Mouse (Mus musculus): ENCODE data around the gene Slc44a1.

Gene Slc44a1

DNA sequence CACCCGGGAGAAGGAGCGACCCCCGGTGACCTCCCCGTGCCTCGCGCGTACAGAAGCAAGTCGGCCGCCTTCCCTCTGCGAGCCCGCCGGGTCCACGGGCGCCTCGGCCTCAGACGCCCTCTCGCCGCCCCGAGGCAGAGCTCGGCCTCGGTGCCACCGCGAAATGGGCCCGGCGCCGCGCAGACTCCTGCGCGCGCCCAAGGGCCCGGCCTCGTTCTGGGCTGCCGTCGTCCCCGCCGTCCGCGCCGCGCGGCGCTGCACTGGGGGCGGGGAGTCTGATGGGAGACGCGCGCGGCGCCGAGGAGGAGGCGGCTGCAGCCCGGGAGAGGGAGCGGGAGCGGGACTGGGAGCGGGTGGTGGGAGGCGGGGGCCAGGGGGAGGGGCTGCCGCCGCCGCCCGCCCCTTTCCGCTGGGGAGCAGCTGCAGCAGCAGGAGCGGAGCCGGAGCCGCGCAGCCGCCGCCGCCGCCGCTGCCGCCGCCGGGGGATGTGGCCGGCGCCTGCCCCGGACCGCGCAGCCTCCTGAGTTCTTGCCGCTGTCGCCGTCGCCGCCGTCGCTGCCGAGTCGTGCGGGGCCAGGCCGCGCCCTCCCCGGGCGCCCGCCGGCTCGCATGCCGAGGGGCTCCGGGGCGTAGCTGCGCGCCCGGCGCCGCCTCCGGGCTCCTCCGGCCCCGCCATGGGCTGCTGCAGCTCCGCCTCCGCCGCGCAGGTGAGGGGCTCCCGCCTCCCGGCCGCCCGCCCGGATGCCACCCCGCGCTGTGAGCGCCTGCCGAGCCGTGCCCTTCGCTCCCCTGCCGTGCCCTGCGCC is at the start of gene Slc44a1:
Gene Slc44a1, plus strand, starts transcription at position 404 of the 806 bp plus-strand sequence.
- DNase-seq: peak; percentile 89

DNA sequence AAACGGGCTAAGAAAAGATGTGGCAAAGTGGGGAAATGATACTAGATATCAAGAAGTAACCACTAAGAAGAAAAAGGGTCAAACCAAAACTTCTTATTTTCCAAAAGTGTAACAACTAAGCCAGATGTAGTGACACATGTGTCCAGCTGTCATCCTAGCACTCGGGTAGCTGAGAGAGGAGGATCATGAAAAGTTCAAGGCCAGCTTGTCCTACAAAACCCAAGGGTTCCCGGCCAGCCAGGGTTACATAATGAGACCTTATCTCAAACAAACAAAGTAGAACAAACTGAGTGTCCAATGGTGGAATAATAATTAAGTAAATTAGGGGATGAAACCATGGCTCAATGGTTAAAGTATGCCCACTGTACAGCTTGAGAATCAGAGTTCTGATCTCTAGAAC is 45.2 kb upstream of the Slc44a1 start:
- no peak for DNase-seq

DNA sequence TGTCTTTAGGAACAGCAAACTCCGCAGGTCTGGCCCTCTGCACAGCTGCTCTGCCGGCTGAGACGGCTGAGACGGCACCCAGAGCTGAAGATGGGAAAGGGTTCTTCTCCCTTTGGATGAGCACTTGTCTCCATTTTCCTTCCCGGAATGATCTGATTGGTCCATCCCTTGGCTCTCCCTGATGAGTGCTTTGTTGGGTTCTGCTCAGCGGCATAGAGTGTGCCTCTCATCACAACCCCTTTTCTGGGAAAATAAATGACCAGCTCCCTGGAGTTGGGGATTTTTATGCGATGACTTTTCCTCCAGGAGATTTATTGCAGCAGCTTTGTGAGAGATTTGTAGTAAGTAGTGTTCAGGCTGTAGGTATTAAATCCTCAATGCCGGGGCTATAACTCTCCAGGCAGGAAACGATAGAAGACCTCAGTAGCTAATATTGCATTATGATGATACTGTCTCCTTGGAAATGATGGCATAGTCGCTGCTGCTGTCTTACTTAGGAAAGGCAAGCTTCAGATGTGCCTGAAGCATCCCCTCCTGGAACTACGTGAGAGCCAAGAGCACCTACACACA is 43.5 kb upstream of the Slc44a1 start:
- DNase-seq: no peak

DNA sequence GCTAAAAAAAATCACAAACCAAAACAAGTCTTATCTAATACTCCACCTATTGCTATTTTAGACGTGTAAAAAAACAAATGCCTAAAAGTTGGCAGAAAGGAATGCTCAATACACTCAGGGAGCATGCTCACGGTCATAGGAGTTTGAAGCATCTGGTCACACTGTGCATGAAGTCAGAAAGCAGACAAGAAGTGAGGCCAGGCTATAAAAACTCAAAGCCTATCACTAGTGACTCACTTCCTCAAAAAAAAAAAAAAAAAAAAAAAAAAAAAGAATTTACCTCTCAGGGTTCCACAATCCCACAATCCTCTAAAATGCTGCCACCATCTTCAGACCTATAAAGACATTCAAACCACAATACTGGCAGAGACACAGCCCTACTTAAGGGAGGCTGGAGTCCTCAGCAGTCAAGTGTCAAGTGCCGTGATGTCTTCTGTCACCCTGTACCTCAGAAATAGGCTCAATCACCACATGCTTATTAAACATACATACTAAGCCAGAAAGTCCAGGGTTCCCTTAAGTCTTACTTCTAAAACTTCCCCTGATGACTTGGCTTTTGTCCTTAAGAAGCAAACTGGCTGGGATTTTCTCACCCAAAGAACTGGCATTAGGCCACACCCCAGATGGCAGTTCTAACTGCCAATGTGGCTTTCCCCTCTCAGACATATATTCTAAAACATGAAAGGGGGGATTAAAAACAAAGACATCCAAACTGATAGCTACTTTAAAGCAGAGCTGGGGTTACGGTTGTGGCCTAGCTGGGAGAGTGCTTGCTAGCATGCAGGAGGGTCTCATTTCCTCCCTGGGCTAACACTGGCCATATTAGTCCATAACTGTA is 42.7 kb upstream of the Slc44a1 start:
- DNase-seq: no peak

DNA sequence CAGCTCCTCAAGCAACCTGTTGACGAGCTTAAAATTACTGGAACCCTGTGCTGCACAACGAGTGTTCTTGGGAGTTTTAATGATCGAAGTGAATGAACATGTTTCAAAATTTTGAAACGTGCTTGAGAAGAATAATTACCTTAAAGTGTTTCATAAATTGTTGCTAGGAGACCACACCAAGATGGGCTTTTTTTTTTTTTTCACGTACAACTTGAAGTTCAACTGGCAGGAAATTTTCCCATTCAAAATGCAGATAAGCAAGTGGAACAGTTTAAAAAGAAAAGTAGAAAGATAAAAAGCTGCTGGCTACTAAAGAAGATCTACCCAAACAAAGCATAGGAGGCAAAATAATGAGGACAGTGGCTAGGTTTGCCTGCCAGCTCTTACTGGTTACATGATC is 41.7 kb upstream of the Slc44a1 start:
- no peak for DNase-seq

DNA sequence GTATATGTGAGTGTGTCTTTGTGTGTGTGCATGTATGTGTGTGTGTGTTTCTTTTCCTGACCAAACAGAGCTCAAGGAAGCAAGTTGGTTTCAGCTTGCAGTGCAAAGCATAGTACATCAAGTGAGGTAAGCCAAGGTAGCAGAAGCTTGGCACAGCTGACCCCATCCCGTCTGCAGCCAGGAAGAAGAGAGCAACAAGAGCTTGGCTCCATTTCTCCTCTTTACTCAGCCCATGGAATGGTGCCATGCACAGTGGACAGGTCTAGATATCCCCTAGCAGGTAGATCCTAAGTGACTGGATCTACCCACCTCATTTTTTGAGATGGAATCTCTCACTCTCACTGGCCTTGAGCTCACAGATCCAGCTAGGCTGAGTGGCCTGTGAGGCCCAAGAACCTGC is 40.8 kb upstream of the Slc44a1 start:
- DNase-seq: no peak

DNA sequence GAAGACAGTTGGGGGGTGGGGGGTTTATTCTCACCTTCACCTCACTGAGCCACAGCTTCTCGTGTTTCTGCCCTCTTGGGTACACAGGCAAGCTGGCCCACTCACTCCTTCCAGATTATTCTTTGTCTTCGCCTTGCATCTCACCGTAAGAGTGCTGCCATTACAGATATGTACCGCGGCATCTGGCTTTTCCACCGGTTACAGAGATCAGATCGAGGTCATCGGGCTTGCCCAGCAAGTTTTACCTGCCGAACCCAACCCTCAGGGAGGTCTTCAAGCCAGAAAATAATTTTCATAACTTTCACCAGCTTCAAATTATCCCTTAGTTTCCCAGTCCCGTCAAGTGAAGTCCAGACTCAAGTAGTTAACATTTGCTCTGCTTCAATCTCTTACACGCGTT is 36.8 kb upstream of the Slc44a1 start:
- DNase-seq: no peak

DNA sequence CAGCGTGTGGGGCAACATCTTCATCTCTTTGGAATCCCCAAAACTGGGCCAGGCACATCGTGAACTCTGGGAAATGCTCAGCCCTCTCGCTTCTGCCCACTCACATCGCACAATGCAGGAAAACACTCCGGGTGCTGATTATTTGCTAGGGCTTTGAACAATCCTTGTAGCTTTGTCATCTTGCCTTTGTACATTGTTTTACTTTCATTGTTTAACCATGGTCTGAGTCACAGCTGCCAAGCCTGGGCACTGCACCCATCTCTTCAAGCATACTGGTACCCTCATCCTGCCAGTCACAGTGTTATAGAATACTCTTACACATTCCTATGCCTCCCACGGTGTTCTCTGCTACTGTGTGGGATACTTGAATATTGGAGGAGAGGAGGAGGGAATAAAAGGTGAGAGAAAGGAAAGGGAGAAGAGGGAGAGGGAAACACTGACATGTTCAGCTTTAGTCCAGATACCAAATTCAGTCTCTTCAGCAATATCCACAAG is 35.7 kb upstream of the Slc44a1 start:
- DNase-seq: peak; percentile 49

DNA sequence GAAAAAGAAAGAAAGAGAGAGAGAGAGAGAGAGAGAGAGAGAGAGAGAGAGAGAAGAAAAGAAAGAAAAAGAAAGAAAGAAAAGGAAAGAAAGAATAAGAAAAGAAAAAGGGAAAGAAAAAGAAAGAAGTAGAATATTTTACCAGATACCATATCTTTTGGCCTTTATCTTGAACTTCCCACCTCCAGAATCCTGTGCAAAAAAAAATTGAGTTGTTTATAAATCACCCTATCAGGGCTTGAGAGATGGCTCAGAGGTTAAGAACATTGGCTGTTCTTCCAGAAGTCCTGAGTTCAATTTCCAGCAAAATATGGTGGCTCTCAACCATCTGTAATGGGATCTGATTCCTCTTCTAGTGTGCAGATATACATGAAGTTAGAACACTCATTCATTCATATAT is 33.3 kb upstream of the Slc44a1 start:
- DNase-seq: no peak

DNA sequence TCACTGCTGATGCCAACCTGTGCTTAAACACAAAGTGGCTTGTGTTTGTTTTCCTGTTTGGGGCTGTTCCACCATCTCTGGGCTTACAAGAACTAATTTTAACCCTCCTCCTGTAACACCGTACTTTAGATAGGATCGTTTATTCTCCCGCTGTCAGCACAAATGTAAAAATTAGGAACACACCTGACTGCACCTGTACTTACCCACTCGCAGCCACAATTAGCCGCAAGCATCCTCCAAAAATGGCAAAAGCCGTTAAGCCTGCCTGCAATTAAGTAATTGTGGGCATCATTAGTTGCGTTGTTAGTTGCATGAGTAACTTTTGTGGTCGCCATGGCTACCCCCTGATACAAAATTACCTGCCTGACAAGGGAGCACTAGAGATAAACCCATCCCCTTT is 31.4 kb upstream of the Slc44a1 start:
- no peak for DNase-seq

DNA sequence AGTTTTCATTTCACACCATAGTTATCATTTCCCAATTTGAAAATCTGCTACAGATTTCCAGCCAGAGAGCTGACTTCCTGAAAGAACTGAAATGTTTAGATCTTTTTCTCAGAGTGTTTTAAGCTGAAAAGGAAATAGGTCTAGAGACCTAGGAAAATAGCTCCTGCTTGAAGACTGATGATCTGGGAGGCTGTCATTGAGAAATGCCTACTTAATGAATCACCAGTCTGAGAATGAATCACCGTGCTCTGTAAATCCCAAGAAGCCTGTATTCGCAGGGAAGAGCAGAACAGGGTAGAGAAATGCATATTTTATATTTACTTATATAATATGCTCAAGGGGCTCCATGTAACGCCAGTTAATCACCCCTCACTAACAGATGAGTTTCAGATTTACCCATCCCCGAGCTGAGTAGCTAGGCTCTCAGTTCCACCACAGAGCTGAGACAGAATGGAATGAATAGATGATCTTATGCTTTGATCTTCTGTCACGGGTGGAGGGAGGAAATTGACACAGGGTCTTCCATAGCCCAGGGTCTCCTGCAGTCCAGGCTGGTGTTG is 30.6 kb upstream of the Slc44a1 start:
- no peak for DNase-seq

DNA sequence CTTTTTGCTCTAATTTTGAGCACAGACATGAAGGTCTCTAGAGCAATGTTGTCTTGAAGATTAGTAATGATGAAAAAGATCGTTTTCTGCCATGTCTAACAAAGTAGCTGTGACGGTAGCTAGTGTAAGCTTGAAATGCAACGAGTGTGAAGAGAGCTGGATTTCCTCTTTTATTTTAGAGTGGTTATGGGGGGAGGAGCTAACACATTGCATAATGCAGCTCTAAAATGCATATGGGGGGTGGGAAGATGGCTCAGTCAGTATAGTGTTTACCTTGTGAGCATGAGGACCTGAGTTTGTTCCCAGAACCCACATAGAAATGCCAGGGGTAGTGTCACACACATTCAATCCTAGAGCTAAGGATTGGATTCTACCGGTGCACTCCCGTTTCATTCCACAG is 29.5 kb upstream of the Slc44a1 start:
- no peak for DNase-seq

DNA sequence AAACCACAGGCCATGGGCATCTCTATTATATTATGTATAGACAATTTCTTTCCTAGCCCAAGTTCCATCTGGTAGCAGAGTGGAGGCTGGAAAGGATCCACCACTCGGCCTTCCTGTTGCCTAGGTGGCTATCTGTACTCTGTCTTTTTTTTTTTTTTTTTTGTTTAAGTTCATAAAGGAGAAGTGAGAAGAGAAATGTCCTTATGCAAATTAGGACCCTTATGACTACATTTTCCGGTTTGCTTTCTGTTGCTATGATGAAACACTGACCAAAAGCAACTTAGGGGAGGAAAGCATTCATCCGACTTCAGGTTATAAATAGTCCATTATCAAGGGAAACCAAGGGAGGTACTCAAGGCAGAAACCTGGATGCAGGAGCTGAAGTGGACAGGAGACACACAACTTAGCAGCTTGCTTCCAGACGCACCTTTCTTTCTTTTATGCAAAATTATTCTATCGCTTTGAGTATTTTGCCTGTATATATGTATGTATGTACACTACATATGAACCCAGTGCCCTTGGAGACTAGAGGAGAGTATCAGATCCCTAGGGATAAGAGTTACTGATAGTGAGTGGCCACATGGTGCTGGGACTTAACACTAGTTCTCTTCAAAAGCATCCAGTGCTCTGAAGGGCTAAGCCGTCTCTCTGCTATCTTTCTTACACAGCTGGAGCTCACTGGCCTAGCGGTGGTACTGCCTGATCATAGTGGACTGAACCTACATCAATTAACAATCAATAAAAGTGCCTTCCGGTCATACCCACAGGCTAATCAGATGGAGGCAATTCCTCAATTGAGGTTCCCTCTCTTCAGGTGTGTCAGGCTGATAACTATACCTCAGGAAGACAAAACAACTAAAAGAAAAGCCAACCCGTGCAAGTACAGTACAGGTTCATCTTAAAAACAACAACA is 28.0 kb upstream of the Slc44a1 start:
- no peak for DNase-seq

DNA sequence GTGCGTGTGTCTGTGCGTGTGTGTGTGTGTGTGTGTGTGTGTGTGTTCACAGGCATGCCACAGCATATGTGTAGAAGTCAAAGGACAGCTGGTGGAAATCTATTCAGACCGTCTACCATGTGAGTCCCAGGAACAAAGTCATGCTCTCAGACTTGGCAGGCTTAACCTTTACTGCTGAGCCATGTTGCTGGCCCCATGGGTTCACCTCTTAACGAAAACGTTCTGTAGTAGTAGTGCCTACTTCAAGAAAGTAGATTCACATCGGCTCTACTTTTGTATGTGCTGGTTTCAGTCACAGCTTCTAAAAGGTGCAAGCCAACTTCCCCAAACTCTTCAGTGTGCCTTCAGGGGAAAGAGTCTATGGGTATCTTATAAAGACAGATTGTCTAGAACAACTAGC is 27.2 kb upstream of the Slc44a1 start:
- DNase-seq: no peak

DNA sequence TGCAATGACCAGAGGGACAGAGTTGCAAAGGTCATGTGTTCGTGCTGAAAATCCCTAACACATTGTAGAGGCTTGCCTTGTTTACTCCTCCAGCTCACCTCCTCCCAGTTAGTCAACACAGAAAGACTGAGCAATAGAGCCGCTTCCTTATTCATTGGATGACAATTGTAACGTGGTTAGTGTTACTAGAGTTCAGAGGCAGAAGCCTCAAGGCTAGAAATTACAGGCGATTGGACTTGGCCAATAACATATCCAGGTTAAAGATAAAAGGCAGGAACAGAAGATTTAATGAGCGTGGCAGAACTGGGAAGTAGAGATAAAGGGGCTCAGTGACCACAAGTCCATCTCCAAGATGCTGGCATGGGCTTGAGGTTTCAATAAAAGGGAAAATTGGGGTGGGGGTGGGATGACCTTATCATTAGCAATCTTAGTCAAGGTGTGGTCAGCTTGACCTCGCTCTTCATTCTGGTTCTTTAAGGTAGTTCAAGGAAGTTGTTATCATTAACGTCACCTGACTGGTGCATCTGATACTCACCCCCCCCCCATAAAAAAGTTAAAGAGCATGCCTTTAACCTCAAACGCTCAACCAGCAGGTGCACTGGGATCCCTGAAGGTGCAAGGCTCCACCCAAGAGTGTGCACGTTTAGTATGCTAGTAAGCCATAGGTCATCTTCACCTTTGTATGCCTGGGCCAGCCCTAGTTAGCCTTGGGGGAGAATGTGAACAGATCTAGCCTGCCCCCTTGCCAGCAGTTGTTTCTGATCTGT is 26.0 kb upstream of the Slc44a1 start:
- DNase-seq: no peak

DNA sequence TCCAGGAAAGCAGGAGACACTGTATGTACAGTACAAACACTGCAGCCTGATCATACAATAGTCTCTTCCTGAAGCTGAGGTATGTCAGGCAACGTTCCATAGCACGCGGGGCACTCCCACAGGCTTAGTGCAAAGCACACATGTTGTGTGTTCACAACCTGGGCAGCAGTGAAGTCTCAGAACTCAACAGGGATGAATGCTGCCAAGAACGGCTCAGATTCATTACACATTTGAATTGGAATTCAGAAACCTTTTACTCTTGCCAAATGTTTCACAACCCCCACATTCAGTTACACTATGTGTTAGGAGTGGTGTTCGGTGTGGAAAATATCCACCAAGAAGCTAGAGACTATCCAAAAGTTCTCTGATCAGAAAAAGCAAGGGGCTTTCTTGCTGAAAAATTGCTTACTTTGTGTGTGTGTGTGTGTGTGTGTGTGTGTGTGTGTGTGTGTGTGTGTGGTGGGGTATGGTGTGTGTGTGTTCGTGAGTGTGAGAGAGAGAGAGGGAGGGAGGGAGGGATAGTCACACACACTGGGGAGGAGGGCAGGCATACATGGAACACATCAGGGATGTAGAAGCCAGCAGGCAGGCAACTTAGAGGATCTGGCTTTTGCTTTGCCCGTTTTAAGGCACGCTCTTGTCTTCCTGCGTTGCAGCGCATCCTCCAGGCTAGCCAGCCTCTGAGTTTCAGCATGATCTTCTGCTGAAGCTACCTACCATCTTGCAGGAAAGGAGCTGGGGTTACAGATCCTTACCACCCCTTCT is 24.2 kb upstream of the Slc44a1 start:
- DNase-seq: peak; percentile 74

DNA sequence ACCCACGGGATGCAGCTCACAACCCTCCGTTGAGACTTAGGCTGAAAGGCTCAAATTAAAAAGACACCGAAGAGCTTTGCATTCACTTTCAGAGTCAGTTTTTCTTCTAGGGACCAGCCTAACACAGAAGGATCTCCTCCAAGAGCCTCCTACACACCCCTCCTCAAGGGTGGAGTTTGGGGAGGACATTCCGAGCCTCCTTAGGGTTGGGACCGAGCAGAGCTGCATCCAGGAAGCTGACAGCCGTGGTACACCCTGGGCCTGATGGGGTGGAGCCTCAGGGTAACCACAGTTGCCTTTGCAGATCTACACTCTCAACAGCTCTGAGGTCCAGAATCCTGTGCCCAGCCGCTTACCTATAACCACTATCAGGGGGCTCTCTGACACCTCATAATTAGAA is 23.3 kb upstream of the Slc44a1 start:
- DNase-seq: no peak

DNA sequence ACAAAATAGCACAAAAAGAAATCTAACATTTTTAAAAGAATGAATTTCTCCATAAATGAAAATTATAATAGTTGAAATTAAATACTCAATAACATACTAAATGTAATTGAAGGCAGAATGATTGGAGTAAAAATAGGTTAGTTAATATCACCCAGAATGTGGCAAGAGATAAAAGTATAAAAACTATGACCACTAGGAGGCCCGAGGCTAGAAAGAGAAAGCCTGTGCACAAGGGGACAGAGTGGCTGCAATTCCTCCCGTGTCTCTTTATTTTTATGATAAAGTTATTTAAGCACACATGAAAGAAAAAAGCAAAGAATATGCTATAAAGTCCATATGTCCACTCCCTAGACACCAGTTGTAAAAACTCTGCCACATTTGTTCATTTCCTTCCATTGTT is 17.4 kb upstream of the Slc44a1 start:
- DNase-seq: no peak

DNA sequence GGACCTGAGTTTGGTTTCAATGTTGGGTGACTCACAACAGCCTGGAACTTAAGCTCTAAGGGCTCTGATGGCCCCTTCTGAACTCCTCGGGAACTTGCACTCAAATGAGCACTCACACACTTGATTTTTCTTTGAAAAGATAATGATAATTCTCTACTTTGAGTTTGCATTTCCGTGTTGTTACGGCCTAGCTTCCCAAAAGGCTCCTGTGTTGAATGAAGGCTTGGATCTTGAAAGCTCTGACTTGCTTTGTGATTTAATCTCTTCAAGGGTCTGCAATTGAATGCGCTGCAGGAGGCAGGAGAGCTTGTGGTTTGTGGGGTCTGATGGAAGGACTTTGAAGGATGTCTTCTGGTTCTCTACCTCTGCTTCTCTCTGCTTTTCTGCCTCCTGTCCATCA is 13.1 kb upstream of the Slc44a1 start:
- no peak for DNase-seq

DNA sequence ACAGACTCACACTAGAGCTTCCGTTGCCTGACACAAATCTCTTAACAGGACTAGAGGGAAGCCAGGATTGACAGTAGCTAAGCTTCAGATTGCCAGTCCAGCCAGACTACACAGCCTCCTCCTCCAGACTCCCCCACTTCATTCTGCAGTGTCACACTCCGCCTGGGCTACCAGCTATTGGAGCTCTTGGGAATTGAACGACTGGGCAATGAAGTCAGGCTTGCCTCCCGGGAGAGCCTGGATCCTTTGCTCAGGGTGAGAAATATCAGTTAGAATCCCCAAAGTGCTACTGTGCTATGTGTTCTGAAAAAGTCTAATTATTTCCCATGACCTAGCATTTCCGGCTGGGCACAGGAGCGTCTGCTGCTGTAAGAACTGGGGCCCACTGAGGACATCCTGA is 9.7 kb upstream of the Slc44a1 start:
- DNase-seq: no peak

Measured in layer of hippocampus, adult 9-11 months (tissue).